Mouse (Mus musculus): ENCODE results near the gene Gm10666. TPM values are rescaled to one million over a fixed set of nuclear protein-coding genes. Genes with fewer than 3 reads are reported as not detected.
"Not testable (repeated sequence)": the region's sequence is repeated elsewhere in the genome, so short reads cannot be mapped to it uniquely, and the experiment has no call there.

The Gm10666 gene
- not detected for total RNA-seq (2021)

GRCm38 (mm10) chr7:22134641-22135040 is at the start of gene Gm10666:
Gene Gm10666, minus strand, starts transcription at chr7:22134741.
- intact Hi-C loops (cut with DNase I); DNase-seq (ENCODE audit: low spot score): not testable (repeated sequence)

- DNase-seq (ENCODE audit: low spot score); intact Hi-C loops (cut with DNase I): not testable (repeated sequence)
Observed at GRCm38 (mm10) chr7:22163935-22164334, 29.4 kb upstream of the Gm10666 start, which contains the start of gene Vmn1r142. Gene Vmn1r142, minus strand, starts transcription at chr7:22164035.

GRCm38 (mm10) chr7:22118145-22118544 is 16.4 kb downstream of the Gm10666 start, which contains the start of gene Gm16451:
Gene Gm16451, minus strand, starts transcription at chr7:22118245.
- intact Hi-C loops (cut with DNase I); DNase-seq (ENCODE audit: low spot score): not testable (repeated sequence)

Other genes with a start within 250 kb of the Gm10666 start
- gene Gm5891, start 213.4 kb downstream of the Gm10666 start, total RNA-seq (2021), result not detected
- gene Vmn1r137, start 140.2 kb downstream of the Gm10666 start, total RNA-seq (2021), result not detected
- gene Vmn1r138, start 105.8 kb downstream of the Gm10666 start, total RNA-seq (2021), result not detected
- gene Gm6176, start 78.4 kb downstream of the Gm10666 start, total RNA-seq (2021), result not detected
- gene Vmn1r139, start 65.7 kb downstream of the Gm10666 start, total RNA-seq (2021), result not detected
- not detected for gene Gm16451, start 16.5 kb downstream of the Gm10666 start, total RNA-seq (2021)
- not detected for gene Vmn1r142, start 29.3 kb upstream of the Gm10666 start, total RNA-seq (2021)
- gene Vmn1r143, start 54.6 kb upstream of the Gm10666 start, total RNA-seq (2021), result not detected
- gene Gm8653, start 66.5 kb upstream of the Gm10666 start, total RNA-seq (2021), result not detected
- gene Gm8453, start 94.7 kb upstream of the Gm10666 start, total RNA-seq (2021), result not detected
- gene Gm4187, start 195.0 kb upstream of the Gm10666 start, total RNA-seq (2021), result not detected
- not detected for gene Gm8660, start 236.3 kb upstream of the Gm10666 start, total RNA-seq (2021)

Measured in heart, postnatal 25 days (tissue).